Mouse (Mus musculus) urinary bladder, adult 2 months (tissue): ENCODE results near the gene Acta2. TPM values are rescaled to one million over a fixed set of nuclear protein-coding genes. Genes with fewer than 3 reads are reported as not detected.

Experiments
- DNase-seq: peaks from one replicate; pipeline ENCODE4 v3.0.0; 2022; ENCODE audit warnings: low spot score
- polyA plus RNA-seq: library from polyadenylated mRNA; depleted of rRNA; stranded (reverse); fragments of >200 nt; gene quantifications from 2 replicates; pipeline ENCODE4 v1.2.3, GENCODE M21; 2012; rRNA removed

Gene Acta2
- polyA plus RNA-seq, result 9,918 and 11,190 TPM in 2 replicates

DNA sequence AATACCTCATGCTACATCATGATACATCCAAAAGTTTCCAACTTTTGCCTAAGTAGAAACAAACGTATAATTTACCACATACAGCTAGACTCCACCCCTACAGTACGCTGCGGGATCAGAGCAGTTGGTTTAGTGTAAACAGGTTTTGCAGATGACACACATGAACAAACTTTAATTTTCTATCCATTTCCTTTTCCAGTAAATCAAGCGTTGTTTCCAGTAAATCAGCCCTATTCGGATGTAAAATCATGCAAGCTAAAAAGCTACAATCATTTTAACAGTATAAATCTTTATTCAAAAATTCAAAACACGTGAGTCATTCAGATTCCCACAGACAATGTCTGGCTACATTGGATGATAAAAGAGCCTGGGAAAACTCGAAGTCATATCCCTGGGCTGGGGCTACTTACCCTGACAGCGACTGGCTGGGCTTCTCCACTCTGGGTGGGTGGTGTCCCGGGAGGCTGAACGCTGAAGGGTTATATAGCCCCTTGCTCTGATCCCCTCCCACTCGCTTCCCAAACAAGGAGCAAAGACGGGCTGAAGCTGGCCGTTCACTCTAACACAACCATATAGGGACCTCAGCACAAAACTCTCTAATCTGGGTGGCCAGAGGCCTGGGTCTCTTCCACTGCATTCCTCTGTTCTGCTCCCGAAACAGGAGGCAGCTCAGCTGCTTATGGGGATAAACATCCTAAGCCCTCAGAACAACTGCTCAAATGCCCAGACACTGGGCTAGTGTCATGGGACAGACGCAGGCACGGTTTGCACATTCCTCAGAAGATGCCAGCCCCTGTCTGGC is at the start of gene Acta2:
Acta2 (minus strand) TSS at position 711 of the 802 bp plus-strand sequence.
- DNase-seq, result peak; percentile 56

DNA sequence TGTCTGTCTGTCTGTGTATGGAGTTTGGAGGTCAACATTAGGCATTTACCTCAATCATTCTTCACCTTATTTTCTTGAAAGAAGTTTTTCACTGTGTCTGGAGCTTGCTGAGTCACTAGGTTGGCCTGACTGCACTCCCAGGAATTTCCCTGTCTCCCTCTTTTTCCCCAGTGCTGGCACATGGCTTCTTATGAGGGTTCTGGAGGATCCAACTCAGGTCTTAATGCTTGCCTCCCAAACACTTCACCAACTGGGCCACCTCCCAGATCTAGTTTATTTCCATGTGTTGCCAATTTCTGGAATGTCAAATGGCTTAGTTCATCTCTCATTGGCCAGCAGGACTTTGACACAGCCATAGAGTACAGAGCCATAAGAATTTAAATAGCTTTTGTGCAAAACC is 49.5 kb upstream of the Acta2 start:
- DNase-seq, result no peak

- DNase-seq, result no peak
Measured at GRCm38 (mm10) chr19:34300430-34300829, 45.0 kb upstream of the Acta2 start.

GRCm38 (mm10) chr19:34299229-34299628 is 43.8 kb upstream of the Acta2 start:
- DNase-seq, result no peak

DNA sequence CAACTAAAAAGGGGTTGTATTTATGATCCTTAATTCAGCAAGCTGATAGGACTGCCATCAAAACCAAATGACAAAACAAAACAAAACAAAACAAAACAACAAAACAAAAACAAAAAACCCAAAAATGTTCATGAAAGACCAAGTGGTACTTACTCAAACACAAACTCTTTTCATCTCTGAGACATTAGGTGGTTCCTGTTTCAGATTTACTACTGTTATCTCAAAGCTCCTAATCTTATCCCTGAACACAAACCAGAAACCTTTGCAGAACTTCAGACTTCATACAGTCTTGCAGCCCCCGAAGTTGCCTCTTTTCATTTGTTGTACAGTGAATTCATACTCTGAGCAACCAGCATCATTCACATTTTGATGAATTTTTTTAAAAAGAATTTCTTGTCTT is 43.1 kb upstream of the Acta2 start:
- DNase-seq, result no peak

- no peak for DNase-seq
Measured at GRCm38 (mm10) chr19:34295442-34295841, 40.1 kb upstream of the Acta2 start.

- no peak for DNase-seq
Measured at GRCm38 (mm10) chr19:34293376-34293947, 38.1 kb upstream of the Acta2 start.

GRCm38 (mm10) chr19:34292701-34293100 is 37.3 kb upstream of the Acta2 start:
- no peak for DNase-seq

GRCm38 (mm10) chr19:34291956-34292355 is 36.6 kb upstream of the Acta2 start:
- no peak for DNase-seq

DNA sequence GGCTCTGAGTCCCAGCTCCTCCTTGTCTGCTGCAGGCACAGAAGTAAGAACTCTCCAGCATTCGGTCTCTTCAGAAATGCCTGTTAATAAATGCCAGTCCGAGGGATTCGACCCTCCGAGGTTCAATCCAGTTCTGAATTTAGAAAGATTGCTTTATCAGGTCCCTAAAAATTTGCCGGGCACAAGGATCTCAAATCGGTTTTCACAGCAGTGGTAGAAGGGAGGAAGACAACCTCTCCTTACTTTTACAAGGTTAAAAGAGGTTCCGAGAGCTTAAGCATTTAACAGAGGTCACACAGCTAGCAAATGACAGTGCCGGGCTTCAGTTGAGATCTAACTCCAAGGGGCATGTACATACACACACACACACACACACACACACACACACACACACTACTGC is 36.0 kb upstream of the Acta2 start:
- no peak for DNase-seq

DNA sequence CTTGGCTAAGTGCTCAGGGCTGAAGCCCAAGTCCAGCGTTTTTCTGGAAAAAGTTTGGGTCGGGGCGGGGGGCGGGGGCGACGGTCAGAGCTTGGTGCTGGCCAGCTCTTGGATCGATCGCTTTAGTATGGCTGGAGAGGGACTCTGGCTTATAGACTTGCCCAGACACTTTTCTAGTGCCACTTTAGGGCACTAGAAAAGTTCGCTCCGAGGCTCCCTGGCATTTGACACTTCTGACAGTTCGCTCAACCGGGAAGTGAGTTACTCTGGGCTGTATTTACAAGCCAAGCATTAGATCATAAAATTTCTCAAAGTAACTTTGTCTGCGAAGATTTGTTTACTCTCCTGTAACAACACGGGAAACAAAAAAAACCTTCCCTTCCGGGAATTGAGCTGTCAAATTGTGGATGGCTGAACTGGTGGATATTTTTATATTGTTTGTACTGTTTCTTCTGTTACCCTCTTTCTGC is 35.5 kb upstream of the Acta2 start:
- no peak for DNase-seq

DNA sequence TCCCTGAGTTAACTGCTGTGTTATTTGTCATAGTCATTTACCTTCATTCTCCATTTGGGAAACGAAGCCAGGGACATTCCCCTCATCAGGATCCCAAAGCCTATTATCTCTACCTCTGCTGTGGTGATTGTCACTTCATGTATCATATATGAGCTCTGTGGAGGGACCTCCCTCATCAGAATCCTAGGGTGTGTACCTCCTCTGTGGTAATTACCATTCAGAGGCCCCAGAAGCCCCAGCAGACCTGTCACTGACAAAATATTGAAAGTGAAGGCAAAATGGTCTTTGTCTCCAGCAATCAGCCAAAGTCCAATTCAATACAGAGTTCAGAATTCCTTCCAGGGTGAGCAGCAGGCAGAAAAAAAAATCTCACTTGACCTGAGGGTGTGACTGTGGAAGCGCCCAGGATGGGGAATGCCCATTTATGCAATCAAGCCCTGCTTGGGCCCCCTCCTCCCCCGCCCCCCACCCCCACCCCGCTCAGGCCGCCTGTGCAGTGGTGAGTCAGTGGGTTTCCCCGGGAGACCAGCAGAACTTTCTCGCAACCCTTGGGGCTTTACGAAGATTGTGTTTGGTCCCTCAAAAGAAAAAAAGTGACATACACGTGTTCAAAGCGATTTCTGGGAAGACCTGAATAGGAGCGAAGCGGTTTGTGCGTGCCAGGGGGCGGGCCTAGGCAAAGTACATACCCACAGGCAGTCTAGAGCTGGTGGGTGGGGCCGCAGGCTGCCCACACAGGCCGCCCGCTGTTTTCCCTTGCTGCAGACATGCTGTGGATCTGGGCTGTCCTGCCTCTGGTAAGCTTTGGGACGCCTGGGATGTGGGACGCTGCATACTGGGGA is 34.8 kb upstream of the Acta2 start, which contains the start of gene Fas:
Fas (plus strand) TSS at position 719 of the 842 bp plus-strand sequence.
- peak; percentile 64 for DNase-seq

- no peak for DNase-seq
Measured at GRCm38 (mm10) chr19:34288696-34289095, 33.3 kb upstream of the Acta2 start.

DNA sequence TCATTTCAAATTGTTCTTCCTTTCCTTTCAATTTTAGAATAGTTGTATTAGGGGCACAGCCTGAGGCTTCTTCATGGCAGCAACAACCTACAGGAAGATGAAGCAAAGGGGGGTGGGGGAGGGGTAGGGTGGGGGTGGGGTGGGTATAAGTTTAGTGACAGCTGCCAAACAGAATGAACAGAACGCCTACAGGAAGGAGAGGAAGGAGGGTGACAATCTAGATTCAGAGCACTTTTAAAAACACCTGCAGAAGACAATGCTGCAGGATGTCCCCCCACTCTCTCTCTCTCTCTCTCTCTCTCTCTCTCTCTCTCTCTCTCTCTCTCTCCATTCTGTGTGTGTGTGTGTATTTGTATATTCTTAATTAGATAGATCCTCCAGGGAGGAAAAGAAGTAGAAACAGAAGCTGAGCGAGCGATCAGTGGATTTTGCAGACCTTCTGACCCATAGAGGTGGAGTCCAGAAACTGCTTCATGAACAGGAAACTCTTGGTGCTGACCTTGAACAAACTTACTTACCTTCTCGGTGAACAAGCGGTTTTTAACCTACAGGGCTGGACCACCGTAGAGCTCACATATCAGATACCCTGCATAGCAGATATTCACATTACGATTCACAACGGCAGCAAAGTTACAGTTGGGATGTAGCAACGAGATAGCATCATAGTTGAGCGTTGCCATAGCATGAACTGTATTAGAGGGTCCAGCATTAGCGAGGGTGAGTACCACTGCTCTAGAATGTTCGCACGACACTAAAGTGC is 32.4 kb upstream of the Acta2 start:
- DNase-seq, result no peak

DNA sequence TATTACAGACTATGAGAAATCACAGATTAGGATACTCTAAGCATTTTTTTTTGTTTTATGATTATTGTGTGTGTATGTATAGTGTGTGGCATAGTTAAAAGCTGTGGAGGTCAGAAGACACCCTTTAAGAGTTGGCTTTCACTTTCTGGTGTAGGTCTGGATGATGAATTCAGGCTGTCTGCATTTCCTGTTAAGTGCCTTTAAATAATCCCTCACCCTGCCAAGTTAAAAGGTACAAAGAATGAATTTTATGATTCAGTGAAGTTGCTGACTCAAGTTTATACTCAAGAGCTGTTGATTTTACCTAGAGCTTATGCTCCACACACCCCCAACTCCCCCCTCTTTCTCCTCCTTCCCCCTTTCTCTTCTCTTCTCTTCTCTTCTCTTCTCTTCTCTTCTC is 31.8 kb upstream of the Acta2 start:
- no peak for DNase-seq

DNA sequence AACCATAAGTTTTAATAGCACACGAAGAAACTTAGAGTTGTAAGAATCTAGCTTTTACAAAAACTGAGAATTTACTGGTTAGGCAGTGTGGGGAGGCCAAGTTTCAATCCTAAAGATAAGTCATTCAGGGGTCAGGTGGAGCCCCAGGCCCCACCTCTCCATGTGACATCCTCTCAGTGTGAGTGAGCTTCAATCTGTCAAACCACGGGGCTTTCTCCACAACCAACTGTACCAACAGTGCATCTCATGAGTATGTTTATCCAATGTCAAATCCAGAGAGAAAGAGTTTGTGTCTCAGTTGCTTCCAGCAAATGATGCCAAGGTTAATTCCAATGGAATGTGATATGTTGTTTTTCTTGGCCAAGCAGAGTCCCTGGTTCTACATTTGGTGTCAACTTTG is 29.4 kb upstream of the Acta2 start:
- no peak for DNase-seq

DNA sequence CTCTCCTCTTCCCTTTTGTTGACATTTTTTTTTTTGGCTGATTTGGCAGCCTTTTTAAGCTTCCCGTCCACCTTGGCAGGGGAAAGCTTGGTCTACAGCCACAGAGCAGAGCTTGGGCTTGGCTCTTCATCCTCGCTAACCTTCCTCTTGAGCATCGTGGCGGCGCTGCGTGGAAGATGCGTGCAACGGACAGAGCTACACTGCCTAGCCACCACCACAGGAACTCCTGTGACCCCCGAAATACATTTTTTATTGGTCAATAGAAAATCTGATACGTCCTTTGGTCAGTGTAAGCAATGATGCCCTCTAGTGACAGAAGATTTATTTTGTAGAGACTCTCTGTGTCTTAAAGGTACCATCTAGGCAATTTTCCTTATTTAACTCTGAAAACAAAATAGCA is 29.0 kb upstream of the Acta2 start:
- no peak for DNase-seq

DNA sequence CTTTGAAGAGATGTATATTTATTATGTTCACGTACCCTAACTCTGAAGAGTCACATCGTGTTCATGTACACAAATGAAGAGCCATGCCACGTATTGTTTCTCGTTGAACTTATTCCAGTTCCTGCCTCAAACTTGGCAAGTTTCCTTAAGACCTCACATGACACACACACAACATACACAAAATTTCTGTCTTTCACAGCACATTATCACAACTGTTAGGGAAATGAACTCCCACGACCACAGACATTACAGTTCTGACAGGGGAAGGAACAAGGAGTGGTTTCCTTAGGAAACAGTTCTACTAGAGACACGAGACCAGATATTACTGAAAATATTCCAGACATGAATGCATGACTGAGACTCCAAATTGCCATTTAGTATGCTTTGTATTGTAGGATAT is 28.2 kb upstream of the Acta2 start:
- DNase-seq, result no peak

GRCm38 (mm10) chr19:34278078-34278477 is 22.7 kb upstream of the Acta2 start:
- no peak for DNase-seq

GRCm38 (mm10) chr19:34273073-34273472 is 17.7 kb upstream of the Acta2 start:
- DNase-seq, result no peak

GRCm38 (mm10) chr19:34270824-34271464 is 15.6 kb upstream of the Acta2 start:
- DNase-seq, result no peak
